Mouse (Mus musculus): ENCODE results near the gene Calcoco1. TPM values are rescaled to one million over a fixed set of nuclear protein-coding genes. Genes with fewer than 3 reads are reported as not detected.
A peak's percentile ranks its signal among the peaks of the same experiment; 100 is the strongest.

Calcoco1 gene
- polyA plus RNA-seq, 1 experiment from 2014 or later = 14.4 TPM

DNA sequence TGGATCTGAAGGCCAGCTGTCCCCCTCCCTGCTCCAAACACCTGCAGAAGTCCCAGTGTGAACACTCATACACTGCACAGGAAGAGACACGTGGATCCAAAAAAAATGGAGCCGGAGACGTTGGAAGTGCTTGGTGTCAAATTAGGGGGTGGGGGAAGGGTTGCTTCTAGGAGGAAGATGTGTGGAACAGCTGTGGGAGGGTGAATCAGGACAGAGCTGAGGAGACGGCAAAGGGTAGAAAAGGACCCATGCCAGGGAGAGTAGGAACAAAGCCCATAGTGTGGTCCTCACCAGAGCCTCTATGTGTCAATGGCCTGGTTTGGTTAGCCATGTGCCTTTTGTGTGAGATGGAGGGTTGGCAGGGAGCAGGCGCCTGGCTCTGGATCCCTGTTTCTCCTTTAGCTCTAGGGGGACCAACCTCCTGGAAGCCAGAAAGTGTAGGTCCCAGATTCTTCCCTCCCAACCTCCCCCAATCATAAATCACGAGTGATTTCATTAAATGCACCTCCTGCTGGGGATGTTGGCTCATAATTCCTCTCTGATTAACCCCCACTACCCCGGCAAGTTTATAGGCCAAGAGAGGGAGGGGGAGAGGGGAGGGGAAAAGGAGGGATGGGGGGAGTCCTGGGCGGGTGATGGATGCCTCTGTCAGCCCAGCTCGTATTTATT is 16.6 kb downstream of the Calcoco1 start:
- H3K27me3 ChIP-seq (replicated peaks; ENCODE audit: control insufficient read depth, insufficient read depth, low read length) = no peaks in the 10 kb centered on the region
- TF ChIP-seq CTCF (IDR thresholded peaks at IDR 0.05; ENCODE audit: low read depth) = no peak
- no peak overlapping the region for H3K9ac ChIP-seq (ENCODE audit: low read depth, low read length)
- H3K36me3 ChIP-seq (ENCODE audit: control insufficient read depth, insufficient read depth) = peaks cover 36% of the 10 kb centered on the region
- H3K4me2 ChIP-seq (replicated peaks; ENCODE audit: low read depth) = no peak overlapping the region
- ATAC-seq = no peak
- no peak overlapping the region for H3K4me3 ChIP-seq (ENCODE audit: low read depth, low read length)
- no peaks in the 10 kb centered on the region for H3K9me3 ChIP-seq (ENCODE audit: control insufficient read depth)
- no peak overlapping the region for H3K27ac ChIP-seq (ENCODE audit: low read depth, low read length)
- WGBS = 52% methylated on average over 9 of the region's 9 CpGs
- no peaks in the 10 kb centered on the region for H3K4me1 ChIP-seq (replicated peaks; ENCODE audit: control insufficient read depth, insufficient read depth, low read length)

DNA sequence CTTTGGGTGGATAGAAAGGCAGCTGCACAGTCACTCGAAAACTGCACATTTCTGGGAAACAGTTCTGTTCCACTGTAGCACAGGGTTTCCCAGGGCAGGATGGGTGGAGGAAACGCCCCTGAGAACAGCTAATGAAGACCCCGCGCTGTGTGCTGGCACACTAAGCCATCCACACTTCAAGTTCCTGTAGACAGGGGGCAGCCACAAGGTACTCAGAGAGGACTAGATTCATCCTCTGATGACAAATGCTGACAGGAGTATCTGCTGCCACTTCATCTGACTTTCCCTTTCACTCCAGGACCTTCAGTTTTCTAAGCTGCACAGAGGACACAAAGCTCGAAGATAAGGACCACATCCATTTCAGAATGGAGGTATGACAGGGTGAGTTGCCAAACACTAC is 17.2 kb downstream of the Calcoco1 start:
- H3K9ac ChIP-seq (ENCODE audit: low read depth, low read length) = no peak overlapping the region
- no peaks in the 10 kb centered on the region for H3K4me1 ChIP-seq (replicated peaks; ENCODE audit: control insufficient read depth, insufficient read depth, low read length)
- peak; percentile 21; the same call in 1 of the 2 replicates for TF ChIP-seq CTCF (IDR thresholded peaks at IDR 0.05; ENCODE audit: low read depth)
- H3K27ac ChIP-seq (ENCODE audit: low read depth, low read length) = no peak overlapping the region
- WGBS = 67% methylated on average over 5 of the region's 5 CpGs
- no peak overlapping the region for H3K4me3 ChIP-seq (ENCODE audit: low read depth, low read length)
- no peaks in the 10 kb centered on the region for H3K27me3 ChIP-seq (replicated peaks; ENCODE audit: control insufficient read depth, insufficient read depth, low read length)
- no peak for ATAC-seq
- no peaks in the 10 kb centered on the region for H3K9me3 ChIP-seq (ENCODE audit: control insufficient read depth)
- H3K4me2 ChIP-seq (replicated peaks; ENCODE audit: low read depth) = no peak overlapping the region
- H3K36me3 ChIP-seq (ENCODE audit: control insufficient read depth, insufficient read depth) = peaks cover 30% of the 10 kb centered on the region

DNA sequence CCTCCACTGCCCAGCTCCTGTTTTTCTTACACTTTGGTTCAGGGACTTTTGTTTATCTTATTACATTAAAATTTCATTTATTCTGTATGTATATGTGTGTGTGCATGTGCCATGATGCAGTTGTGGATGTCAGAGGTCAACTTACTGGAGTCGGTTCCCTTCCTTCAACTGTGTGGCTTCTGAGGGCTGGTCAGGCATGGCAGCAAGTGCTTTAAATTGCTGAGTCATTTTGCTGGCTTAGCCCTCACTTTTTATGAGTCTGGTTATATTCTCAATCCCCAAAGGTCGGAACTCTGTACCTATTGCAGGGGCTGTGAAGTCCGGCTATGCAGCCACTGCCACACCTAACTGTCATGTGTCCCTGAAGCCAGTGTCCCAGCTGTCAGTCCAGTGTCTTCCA is 19.0 kb downstream of the Calcoco1 start:
- Histone ChIP-seq H3K9ac (ENCODE audit: low read depth, low read length) (no peak overlapping the region), H3K4me1 (replicated peaks; ENCODE audit: control insufficient read depth, insufficient read depth, low read length) (no peaks in the 10 kb centered on the region), H3K9me3 (ENCODE audit: control insufficient read depth) (no peaks in the 10 kb centered on the region), H3K27ac (ENCODE audit: low read depth, low read length) (no peak overlapping the region), H3K4me2 (replicated peaks; ENCODE audit: low read depth) (no peak overlapping the region), H3K4me3 (ENCODE audit: low read depth, low read length) (no peak overlapping the region), H3K27me3 (replicated peaks; ENCODE audit: control insufficient read depth, insufficient read depth, low read length) (peaks cover 14% of the 10 kb centered on the region), H3K36me3 (ENCODE audit: control insufficient read depth, insufficient read depth) (peaks cover 12% of the 10 kb centered on the region; the same call in 1 of the 2 replicates)
- 53% methylated on average over 3 of the region's 3 CpGs for WGBS
- no peak for ATAC-seq
- no peak for TF ChIP-seq CTCF (IDR thresholded peaks at IDR 0.05; ENCODE audit: low read depth)

DNA sequence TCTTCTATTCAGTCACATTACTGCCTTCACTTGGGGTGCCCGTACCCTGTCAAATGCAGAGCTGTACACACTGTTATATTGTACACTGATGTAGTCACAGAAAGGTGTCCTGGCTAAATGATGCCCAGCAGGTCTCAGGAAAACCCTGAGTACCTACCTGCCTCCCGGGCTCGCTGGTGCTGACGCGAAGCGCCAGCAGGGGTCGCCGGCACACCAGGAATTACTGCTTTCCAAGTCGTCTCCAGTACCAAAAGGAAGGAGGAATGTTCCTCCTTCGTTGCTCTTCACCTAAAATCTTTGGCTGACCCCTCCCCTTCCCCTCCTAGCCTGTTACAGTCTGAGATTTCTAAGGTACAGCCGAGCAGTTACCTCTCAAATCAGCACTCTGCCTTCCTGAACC is 23.8 kb downstream of the Calcoco1 start:
- no peaks in the 10 kb centered on the region for H3K36me3 ChIP-seq (ENCODE audit: control insufficient read depth, insufficient read depth)
- peak; percentile 96 for TF ChIP-seq CTCF (IDR thresholded peaks at IDR 0.05; ENCODE audit: low read depth)
- peaks cover 60% of the 10 kb centered on the region for H3K27me3 ChIP-seq (replicated peaks; ENCODE audit: control insufficient read depth, insufficient read depth, low read length)
- no peaks in the 10 kb centered on the region for H3K4me1 ChIP-seq (replicated peaks; ENCODE audit: control insufficient read depth, insufficient read depth, low read length)
- no peak overlapping the region for H3K4me3 ChIP-seq (ENCODE audit: low read depth, low read length)
- H3K9ac ChIP-seq (ENCODE audit: low read depth, low read length) = no peak overlapping the region
- ATAC-seq = no peak
- WGBS = 3% methylated on average over 11 of the region's 11 CpGs
- no peak overlapping the region for H3K4me2 ChIP-seq (replicated peaks; ENCODE audit: low read depth)
- no peaks in the 10 kb centered on the region for H3K9me3 ChIP-seq (ENCODE audit: control insufficient read depth)
- no peak overlapping the region for H3K27ac ChIP-seq (ENCODE audit: low read depth, low read length)

DNA sequence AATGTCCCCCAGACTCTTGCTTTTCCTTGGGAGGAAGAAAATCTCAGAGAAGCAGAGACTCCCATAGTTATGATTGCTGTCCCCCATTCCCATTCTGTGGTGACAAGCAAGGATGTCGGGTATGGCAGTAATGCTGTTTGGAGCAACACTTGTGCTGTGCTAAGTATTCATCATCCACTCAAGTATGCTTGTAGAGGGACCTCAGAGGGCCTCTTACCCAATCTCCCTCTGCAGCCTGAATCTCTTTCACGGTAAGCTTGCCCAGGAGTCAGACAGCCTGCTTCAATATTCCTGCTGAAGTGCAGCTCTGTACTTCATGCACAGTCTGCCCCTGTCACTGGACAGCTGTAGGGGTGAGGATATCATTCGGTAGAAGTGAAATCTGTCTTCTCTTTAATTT is 25.1 kb downstream of the Calcoco1 start:
- Histone ChIP-seq H3K9ac (ENCODE audit: low read depth, low read length) (no peak overlapping the region), H3K4me3 (ENCODE audit: low read depth, low read length) (no peak overlapping the region), H3K27me3 (replicated peaks; ENCODE audit: control insufficient read depth, insufficient read depth, low read length) (peaks cover 73% of the 10 kb centered on the region), H3K36me3 (ENCODE audit: control insufficient read depth, insufficient read depth) (no peaks in the 10 kb centered on the region), H3K4me1 (replicated peaks; ENCODE audit: control insufficient read depth, insufficient read depth, low read length) (no peaks in the 10 kb centered on the region), H3K27ac (ENCODE audit: low read depth, low read length) (no peak overlapping the region), H3K9me3 (ENCODE audit: control insufficient read depth) (no peaks in the 10 kb centered on the region), H3K4me2 (replicated peaks; ENCODE audit: low read depth) (no peak overlapping the region)
- no peak for ATAC-seq
- TF ChIP-seq CTCF (IDR thresholded peaks at IDR 0.05; ENCODE audit: low read depth) = no peak
- 48% methylated on average over 3 of the region's 3 CpGs for WGBS

DNA sequence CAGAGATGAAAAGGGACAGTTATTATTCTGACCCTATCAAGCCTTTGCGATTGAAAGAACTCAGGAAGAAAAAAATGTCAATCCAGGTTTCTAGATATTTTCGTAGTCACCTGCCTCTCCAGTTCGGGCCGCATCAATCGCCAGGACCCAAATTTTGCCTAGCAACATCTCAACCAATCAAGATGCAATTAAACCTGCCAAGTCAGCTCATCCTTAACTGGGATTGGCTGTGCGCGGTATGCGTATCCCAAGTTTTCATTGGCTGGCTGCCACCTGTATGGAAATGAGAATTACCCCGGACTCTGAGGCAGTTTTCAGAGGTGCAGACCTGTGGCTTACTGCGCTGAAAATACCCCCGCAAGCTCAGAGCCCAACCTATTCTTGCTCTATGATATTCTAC is 28.4 kb downstream of the Calcoco1 start:
- Histone ChIP-seq H3K36me3 (ENCODE audit: control insufficient read depth, insufficient read depth) (no peaks in the 10 kb centered on the region), H3K27ac (ENCODE audit: low read depth, low read length) (no peak overlapping the region), H3K27me3 (replicated peaks; ENCODE audit: control insufficient read depth, insufficient read depth, low read length) (peaks cover 89% of the 10 kb centered on the region), H3K4me2 (replicated peaks; ENCODE audit: low read depth) (peak overlapping the region; percentile 88), H3K4me3 (ENCODE audit: low read depth, low read length) (peak overlapping the region; percentile 56; the same call in 1 of the 2 replicates), H3K4me1 (replicated peaks; ENCODE audit: control insufficient read depth, insufficient read depth, low read length) (no peaks in the 10 kb centered on the region), H3K9me3 (ENCODE audit: control insufficient read depth) (no peaks in the 10 kb centered on the region), H3K9ac (ENCODE audit: low read depth, low read length) (no peak overlapping the region)
- ATAC-seq = peak; percentile 69
- WGBS = under 1% methylated on average over 11 of the region's 11 CpGs
- TF ChIP-seq CTCF (IDR thresholded peaks at IDR 0.05; ENCODE audit: low read depth) = no peak

Measured in intestine, postnatal 0 days (tissue).